Mouse (Mus musculus) thymus, adult 2 months (tissue): ENCODE measurements around the gene Plekha3.

Experiments used
- CTCF ChIP-seq: fragments of 200-500 bp; IDR thresholded peaks from 2 replicates; pipeline ENCODE4 v1.5.1; 2012; ENCODE audit warnings: mild to moderate bottlenecking, control low read depth, low read length, moderate library complexity, borderline replicate concordance; ENCODE audit not compliant: control insufficient read depth, poor library complexity, insufficient read depth; ENCODE audit errors: extremely low read depth
- POLR2A ChIP-seq: fragments of 200-500 bp; IDR thresholded peaks from 2 replicates; pipeline ENCODE4 v1.6.1; 2012; ENCODE audit warnings: mild to moderate bottlenecking, low read length, control low read depth, moderate library complexity; ENCODE audit not compliant: control insufficient read depth, poor library complexity, insufficient read depth; ENCODE audit errors: extremely low read depth

DNA sequence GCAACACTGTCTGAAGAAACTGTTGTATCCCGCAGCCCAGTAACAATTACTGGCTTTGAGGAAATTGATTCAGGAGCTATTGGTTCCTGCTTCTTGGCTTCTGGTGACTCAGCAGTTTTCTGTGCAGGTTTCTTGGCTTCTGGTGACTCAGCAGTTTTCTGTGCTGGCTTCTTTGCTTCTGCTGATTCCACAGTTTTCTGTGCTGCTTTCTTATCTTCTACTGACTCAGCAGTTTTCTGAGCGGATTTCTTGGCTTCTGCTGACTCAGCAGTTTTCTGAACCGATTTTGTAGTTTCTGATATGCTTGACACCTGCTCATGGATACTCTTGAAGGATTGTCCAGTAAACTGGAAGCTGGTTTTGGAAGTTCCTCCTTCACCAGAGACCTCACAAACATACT is 33.4 kb downstream of the Plekha3 start:
- TF ChIP-seq CTCF = no peak
- no peak for TF ChIP-seq POLR2A
